Mouse (Mus musculus) Patski (cell line): ENCODE measurements around the gene Mybbp1a. TPM values are rescaled to one million over a fixed set of nuclear protein-coding genes. Genes with fewer than 3 reads are reported as not detected.

Experiments
- ATAC-seq: fragments of 100-300 bp; one replicate; pipeline ENCODE4 v1.8.0; 2021
- CTCF ChIA-PET: fragments of 350-600 bp; sonication (Branson Sonifier 250); formaldehyde crosslinking; loops from one replicate; lab custom pipeline; 2022; ENCODE audit warnings: inconsistent platforms; lab: Charles Lee
- POLR2A ChIA-PET: fragments of 350-600 bp; sonication (Branson Sonifier 250); formaldehyde crosslinking; loops from one replicate; lab custom pipeline; 2022; ENCODE audit warnings: antibody characterized with exemption, inconsistent platforms; lab: Charles Lee
- DNase-seq: peaks from one replicate; pipeline ENCODE4 v3.0.0-alpha.2; 2011; ENCODE audit warnings: low read depth, low spot score
- H3K27me3 ChIP-seq: fragments of 371-371 bp; one replicate; pipeline ENCODE4 v1.5.1; 2021
- CTCF ChIP-seq: fragments of 100-300 bp; IDR thresholded peaks from one replicate; pipeline ENCODE4 v1.5.1; 2021
- in situ Hi-C: fragments of 300-500 bp; cut with MboI; formaldehyde crosslinking; loops from 3 replicates; pipeline ENCODE4 v1.11.1; 2018; ENCODE audit warnings: low pct_unique_long_range_greater_than_20kb, mixed read lengths
- polyA plus RNA-seq: library from polyadenylated mRNA; unstranded; gene quantifications from one replicate; pipeline ENCODE4 v1.2.3, GENCODE M21; 2021

Mybbp1a gene
- polyA plus RNA-seq, 1 experiment from 2014 or later: 184 TPM

DNA sequence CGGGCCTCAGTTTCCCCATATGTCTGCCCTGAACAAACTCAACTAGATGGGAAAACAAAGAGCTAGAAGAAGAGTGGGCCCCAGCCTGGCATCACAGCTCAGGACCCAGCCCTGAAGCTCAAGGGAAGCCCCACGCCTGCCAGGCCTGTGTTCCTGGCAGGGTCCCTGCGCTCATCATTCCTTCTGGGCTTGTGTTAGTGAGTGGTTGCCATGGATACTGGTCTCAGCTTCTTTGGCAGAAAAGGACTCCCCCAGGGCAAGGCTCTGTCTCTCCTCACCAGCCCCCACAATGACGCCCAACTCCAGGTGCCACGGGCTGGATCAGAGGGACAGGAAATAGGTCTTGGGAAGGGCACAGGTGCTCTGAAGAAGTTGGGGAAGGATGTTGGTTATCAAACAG, 44.0 kb downstream of the Mybbp1a start:
- ATAC-seq (no peak), DNase-seq (no peak)
- TF ChIP-seq CTCF: no peak
- no peaks in the 10 kb centered on the region for H3K27me3 ChIP-seq
- CTCF ChIA-PET: no interaction called here
- in situ Hi-C loops: no loop called here
- POLR2A ChIA-PET: interaction anchor here (0.6 kb wide), 1 partner anchor 8 kb away, joined by 3 read pairs; no protein-coding TSS in a partner anchor

DNA sequence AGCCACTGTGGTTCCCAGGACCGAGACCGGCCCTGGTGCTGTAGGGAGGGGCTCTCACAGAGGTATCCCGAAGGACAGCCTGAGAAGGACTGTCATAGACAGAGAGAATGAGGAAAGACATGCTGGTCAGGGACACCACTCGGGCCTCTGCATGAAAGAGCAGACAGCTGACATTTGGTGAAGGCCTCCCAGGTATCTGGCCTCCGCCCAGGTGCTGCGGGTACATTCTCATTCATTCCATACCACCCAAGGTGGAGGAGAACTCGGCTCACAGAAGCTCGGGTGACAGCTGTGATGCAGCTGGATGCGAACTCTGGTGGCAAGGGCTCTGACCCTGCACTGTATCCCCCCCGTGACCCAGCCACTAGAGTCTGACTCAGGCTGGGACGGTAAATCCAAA, 44.8 kb downstream of the Mybbp1a start:
- in situ Hi-C loops: no loop called here
- DNase-seq (no peak), ATAC-seq (no peak)
- H3K27me3 ChIP-seq: no peaks in the 10 kb centered on the region
- no peak for TF ChIP-seq CTCF
- POLR2A ChIA-PET: interaction anchor here (0.6 kb wide), 1 partner anchor 9 kb away, joined by 3 read pairs; no protein-coding TSS in a partner anchor
- CTCF ChIA-PET: no interaction called here

- ChIA-PET POLR2A (no interaction called here), CTCF (no interaction called here)
- H3K27me3 ChIP-seq: no peaks in the 10 kb centered on the region
- DNase-seq (no peak), ATAC-seq (no peak)
- in situ Hi-C loops: no loop called here
- no peak for TF ChIP-seq CTCF
Measured at GRCm38 (mm10) chr11:72487171-72487570, 46.0 kb downstream of the Mybbp1a start.

- ChIA-PET CTCF (interaction anchor here (3.2 to 4.2 kb wide), 2 partner anchors 14 to 76 kb away, joined by 24 to 43 read pairs; no protein-coding TSS in a partner anchor), POLR2A (interaction anchor here (1.1 to 4.4 kb wide), 3 partner anchors 16 to 53 kb away, joined by 3 to 68 read pairs (median 4); no protein-coding TSS in a partner anchor)
- ATAC-seq (no peak), DNase-seq (no peak)
- H3K27me3 ChIP-seq: no peaks in the 10 kb centered on the region
- no peak for TF ChIP-seq CTCF
- in situ Hi-C loops: no loop called here
Measured at GRCm38 (mm10) chr11:72487739-72488138, 46.6 kb downstream of the Mybbp1a start.

DNA sequence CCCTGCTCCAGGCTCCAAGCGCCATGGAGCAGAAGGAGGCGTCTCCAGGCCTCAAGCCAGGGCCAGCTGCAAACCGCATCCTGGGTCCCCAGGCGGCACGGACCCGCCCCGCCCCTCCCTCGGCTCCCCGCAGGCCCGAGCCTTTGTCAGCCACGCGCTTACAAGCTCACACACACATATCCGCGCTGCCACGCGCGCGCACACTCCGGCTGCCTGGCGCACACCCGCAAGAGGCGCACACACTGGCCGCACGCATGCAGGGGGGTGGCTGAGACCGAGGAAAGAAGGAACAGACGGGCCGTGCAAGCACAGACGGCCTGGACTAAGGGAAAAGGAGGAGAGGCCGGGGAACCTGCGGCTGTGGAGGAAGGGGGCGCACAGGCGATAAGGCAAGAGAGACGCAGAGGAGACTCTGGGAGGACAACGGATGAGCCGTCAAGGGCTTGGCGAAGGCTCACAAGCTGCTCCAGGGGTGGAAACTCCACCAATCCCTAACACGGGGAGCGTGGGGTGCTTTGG, 47.7 kb downstream of the Mybbp1a start:
- DNase-seq (no peak), ATAC-seq (peak; percentile 25)
- TF ChIP-seq CTCF: no peak
- in situ Hi-C loops: no loop called here
- ChIA-PET CTCF (interaction anchor here (1.7 to 4.2 kb wide), 6 partner anchors 10 to 75 kb away, joined by 4 to 43 read pairs (median 14); partner anchors contain the start of gene Ggt6), POLR2A (interaction anchor here (0.6 to 4.4 kb wide), 16 partner anchors 11 to 135 kb away, joined by 3 to 68 read pairs (median 4); no protein-coding TSS in a partner anchor)
- no peaks in the 10 kb centered on the region for H3K27me3 ChIP-seq

DNA sequence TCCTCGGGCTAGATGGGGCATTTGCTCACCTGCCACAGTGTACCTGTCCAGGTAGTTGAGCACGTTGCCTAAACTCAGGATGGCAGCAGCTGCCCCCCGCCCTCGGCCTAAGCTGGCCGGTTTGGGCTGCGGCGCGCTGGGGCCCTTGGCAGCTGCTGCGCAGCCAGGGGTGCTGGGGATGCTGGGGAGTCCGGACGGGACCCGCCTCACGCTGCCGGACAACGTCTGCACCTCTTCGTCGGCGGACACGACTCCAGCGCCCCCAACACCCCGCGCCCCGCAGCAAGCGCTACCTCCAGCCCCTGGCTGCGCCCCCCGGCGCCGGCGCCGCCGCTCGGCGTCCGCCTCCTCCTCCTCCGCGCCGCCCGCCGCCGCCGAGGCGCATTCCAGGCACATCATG, 48.2 kb downstream of the Mybbp1a start:
- ATAC-seq (no peak), DNase-seq (no peak)
- POLR2A ChIA-PET: interaction anchor here (0.6 to 4.4 kb wide), 13 partner anchors 12 to 136 kb away, joined by 3 to 68 read pairs (median 4); no protein-coding TSS in a partner anchor
- CTCF ChIA-PET: interaction anchor here (0.6 to 4.2 kb wide), 11 partner anchors 11 to 148 kb away, joined by 3 to 43 read pairs (median 6); partner anchors contain the start of gene Ggt6
- no peak for TF ChIP-seq CTCF
- no peaks in the 10 kb centered on the region for H3K27me3 ChIP-seq
- in situ Hi-C loops: no loop called here

DNA sequence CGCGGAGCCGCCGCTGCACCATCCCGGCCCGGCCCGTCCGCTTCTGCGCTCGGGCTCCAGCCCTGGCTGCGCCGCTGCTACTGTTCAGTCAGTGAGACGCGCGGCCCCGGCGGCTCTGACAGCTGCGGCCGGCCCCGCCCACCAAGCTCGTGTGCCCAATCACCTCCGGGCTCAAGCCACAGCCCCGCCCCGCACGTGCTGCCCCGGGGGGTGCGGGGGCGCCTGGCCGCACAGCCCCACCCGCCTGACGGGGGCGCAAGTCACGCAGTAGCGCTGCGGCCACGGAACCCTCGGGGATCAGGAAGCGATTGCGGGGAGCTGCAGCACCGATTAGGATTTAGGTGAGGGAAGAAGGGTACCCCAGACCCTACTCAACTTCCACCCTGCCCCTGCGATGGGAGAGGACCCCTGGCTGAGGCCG, 48.7 kb downstream of the Mybbp1a start, which contains the start of gene Spns2:
TSS of gene Spns2 (minus strand) at position 24 of the 421 bp plus-strand sequence.
- H3K27me3 ChIP-seq: no peaks in the 10 kb centered on the region
- in situ Hi-C loops: loop anchor here (5.0 kb wide), 1 partner anchor 42 kb away; no protein-coding TSS in a partner anchor
- CTCF ChIA-PET: interaction anchor here (0.6 to 4.2 kb wide), 14 partner anchors 11 to 149 kb away, joined by 3 to 43 read pairs (median 4); partner anchors contain the start of gene Ggt6

DNA sequence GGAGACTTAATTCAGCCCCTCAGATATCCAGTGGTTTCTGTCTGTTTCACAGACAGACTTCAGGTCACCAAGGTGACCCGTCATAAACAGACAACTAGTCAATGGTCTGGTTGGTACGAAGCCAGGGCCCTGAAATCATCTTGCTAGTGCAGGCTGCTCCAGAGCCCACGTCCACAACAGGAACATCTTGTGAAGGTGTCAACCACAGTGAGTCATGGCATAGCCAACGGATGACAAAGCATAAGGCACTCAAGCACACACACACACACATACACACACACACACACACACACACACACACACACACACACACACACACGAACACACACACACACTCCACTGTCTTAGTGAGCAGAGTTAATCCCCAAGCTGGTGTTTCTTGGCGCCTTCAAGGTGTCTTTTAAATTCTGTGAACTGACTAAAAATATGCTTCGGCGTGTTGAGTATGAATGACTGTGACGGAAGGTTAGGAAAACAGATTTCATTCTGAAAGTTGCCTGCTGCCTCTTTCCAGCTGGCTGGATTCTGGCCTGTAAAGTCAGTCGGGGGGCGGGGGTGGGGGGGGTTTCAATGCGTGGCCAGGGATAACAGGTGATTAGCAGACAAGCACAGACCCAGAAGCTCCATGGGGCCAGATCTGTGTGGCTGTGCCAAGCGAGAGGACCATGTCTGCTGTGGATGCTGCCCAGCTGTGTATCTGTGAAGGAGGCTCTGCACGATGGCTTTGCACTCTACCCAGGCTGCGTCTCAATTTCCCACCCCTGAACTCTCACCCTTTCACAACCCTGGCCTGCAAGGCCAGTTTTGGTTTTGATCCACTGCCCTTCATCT, 50.2 kb downstream of the Mybbp1a start:
- no peak for TF ChIP-seq CTCF
- POLR2A ChIA-PET: interaction anchor here (0.7 to 4.4 kb wide), 3 partner anchors 10 to 38 kb away, joined by 3 to 68 read pairs (median 5); no protein-coding TSS in a partner anchor
- no peaks in the 10 kb centered on the region for H3K27me3 ChIP-seq
- peak; percentile 96 for DNase-seq
- ATAC-seq: peak; percentile 26
- in situ Hi-C loops: loop anchor here (5.0 kb wide), 1 partner anchor 41 kb away; no protein-coding TSS in a partner anchor
- CTCF ChIA-PET: interaction anchor here (1.2 to 4.2 kb wide), 4 partner anchors 11 to 72 kb away, joined by 3 to 43 read pairs (median 19); no protein-coding TSS in a partner anchor

More for the DNA sequence above, 48.7 kb downstream of the Mybbp1a start, which contains the start of gene Spns2:
- TF ChIP-seq CTCF: no peak
- POLR2A ChIA-PET: interaction anchor here (1.1 to 4.4 kb wide), 9 partner anchors 9 to 47 kb away, joined by 3 to 68 read pairs (median 5); no protein-coding TSS in a partner anchor
- DNase-seq (no peak), ATAC-seq (peak; percentile 72)

GRCm38 (mm10) chr11:72494046-72494988, 53.2 kb downstream of the Mybbp1a start:
- no peak for DNase-seq
- ChIA-PET POLR2A (no interaction called here), CTCF (interaction anchor here (1.2 kb wide), 1 partner anchor 8 kb away, joined by 3 read pairs; no protein-coding TSS in a partner anchor)
- no peak for TF ChIP-seq CTCF
- in situ Hi-C loops: loop anchor here (5.0 kb wide), 1 partner anchor 38 kb away; no protein-coding TSS in a partner anchor
- no peak for ATAC-seq
- no peaks in the 10 kb centered on the region for H3K27me3 ChIP-seq
